30 mouse cellular contexts compared by ENCODE assay signal in genomic region chr11:61111472-61111871, GRCm38 (mm10).
"Had no signal": no experiment of that assay in that cellular context is flagged by ENCODE, and none has a peak within 500 bp of the region (broad histone marks: within the 10 kb centered on the region; RNA-seq: fewer than 3 reads in every experiment).

No protein-coding gene starts in this region.

- H3K4me3 ChIP-seq: heart, embryonic 12.5 days; heart, embryonic 13.5 days; heart, embryonic 15.5 days; hindbrain, embryonic 10.5 days; hindbrain, embryonic 12.5 days; hindbrain, embryonic 13.5 days; hindbrain, embryonic 15.5 days; intestine, embryonic 15.5 days; kidney, embryonic 15.5 days; layer of hippocampus, adult 2 months; left cerebral cortex, adult 2 months had no signal

- H3K4me2 ChIP-seq: heart, embryonic 11.5 days; heart, embryonic 12.5 days; heart, embryonic 13.5 days; heart, embryonic 15.5 days; hindbrain, embryonic 12.5 days; hindbrain, embryonic 13.5 days; hindbrain, embryonic 14.5 days; hindbrain, embryonic 15.5 days; intestine, embryonic 15.5 days; kidney, embryonic 15.5 days had no signal

- H3K9ac ChIP-seq: heart, embryonic 12.5 days; heart, embryonic 13.5 days; heart, embryonic 15.5 days; hindbrain, embryonic 12.5 days; hindbrain, embryonic 13.5 days; hindbrain, embryonic 14.5 days; hindbrain, embryonic 15.5 days; intestine, embryonic 15.5 days; kidney, embryonic 15.5 days had no signal

- H3K36me3 ChIP-seq: heart, embryonic 12.5 days; heart, embryonic 13.5 days; heart, embryonic 15.5 days; hindbrain, embryonic 10.5 days; hindbrain, embryonic 12.5 days; hindbrain, embryonic 13.5 days; hindbrain, embryonic 15.5 days; intestine, embryonic 15.5 days; kidney, embryonic 15.5 days had no signal

- DNase-seq: heart, postnatal 10 days; heart, postnatal 14 days; heart, postnatal 36 days; kidney, adult 11 months; kidney, adult 18-20 months; kidney, adult 2 months; kidney, adult 8-10 months; kidney, adult 9 months; kidney, postnatal 10 days; kidney, postnatal 14 days; kidney, postnatal 25 days; kidney, postnatal 36 days; kidney, postnatal 4 days; layer of hippocampus, adult 9-11 months; layer of hippocampus, postnatal 36 days had no signal

- H3K27ac ChIP-seq: heart, embryonic 13.5 days; heart, embryonic 15.5 days; hindbrain, embryonic 10.5 days; hindbrain, embryonic 12.5 days; hindbrain, embryonic 13.5 days; hindbrain, embryonic 14.5 days; hindbrain, embryonic 15.5 days; hindbrain, postnatal 0 days; intestine, embryonic 15.5 days; kidney, embryonic 15.5 days; kidney, postnatal 0 days; layer of hippocampus, adult 2 months; left cerebral cortex, adult 2 months had no signal

- H3K27me3 ChIP-seq: heart, embryonic 13.5 days; heart, embryonic 15.5 days; hindbrain, embryonic 13.5 days; hindbrain, embryonic 15.5 days; intestine, embryonic 15.5 days; kidney, embryonic 15.5 days had no signal

- H3K4me1 ChIP-seq: heart, embryonic 15.5 days; hindbrain, embryonic 10.5 days; hindbrain, embryonic 13.5 days; hindbrain, embryonic 15.5 days; intestine, embryonic 15.5 days; kidney, embryonic 15.5 days had no signal

- H3K9me3 ChIP-seq: heart, embryonic 12.5 days; heart, embryonic 13.5 days; heart, embryonic 15.5 days; hindbrain, embryonic 10.5 days; hindbrain, embryonic 12.5 days; hindbrain, embryonic 13.5 days; hindbrain, embryonic 15.5 days; intestine, embryonic 15.5 days; kidney, embryonic 15.5 days had no signal
